Mouse (Mus musculus): Measurements from ENCODE around the gene Nsg2. TPM values are rescaled to one million over a fixed set of nuclear protein-coding genes. Genes with fewer than 3 reads are reported as not detected.

The Nsg2 gene
- polyA plus RNA-seq, 1 experiment from 2014 or later = 44.9 TPM

DNA sequence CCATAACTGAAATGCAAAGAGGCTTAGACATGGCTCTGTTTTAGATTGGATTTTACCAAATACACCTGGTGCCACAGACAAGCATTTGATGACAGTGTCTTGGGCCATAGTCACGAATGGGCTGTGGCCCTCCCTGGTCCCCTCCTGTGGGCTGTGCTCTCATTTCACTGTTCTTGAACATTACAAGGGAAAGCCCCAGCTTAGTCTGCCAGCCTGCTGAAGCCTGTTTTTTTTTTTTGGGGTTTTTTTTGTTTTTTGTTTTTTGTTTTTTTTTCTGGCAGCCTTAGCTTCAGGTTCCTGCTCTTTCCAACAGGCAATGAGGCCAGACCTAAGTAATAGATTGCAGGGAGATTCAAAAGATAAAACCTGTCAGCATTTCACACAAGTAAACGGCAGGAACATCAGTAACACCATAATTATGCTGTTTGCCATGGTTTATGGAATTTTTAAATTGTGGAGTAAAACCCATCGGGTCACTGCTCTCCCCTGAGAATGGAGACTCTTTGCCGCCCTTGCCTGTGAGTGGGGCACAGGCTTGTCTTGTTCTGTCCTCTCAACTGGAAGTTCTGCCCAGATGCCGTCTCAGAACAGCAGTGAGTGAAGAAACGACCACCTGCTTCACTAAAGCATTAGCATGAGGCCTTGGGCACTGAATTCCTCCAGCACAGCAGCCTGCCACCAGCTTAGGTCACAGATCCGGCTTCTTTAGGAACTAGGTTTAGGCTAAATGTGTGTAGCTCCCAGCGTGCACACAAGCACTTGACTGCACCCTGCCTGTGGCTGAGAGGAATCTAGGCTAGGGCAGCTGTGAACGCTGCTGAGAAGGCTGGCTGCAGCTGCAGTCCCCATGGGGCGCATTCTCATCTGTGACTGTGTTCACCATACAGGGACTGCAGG lies 105.7 kb downstream of the Nsg2 start:
- Histone ChIP-seq H3K4me2 (replicated peaks; ENCODE audit: low read depth, low read length) (no peak overlapping the region), H3K9ac (ENCODE audit: low read depth, low read length) (no peak overlapping the region), H3K27ac (ENCODE audit: low read depth, low read length) (no peak overlapping the region), H3K27me3 (ENCODE audit: control insufficient read depth, insufficient read depth, low read length) (no peaks in the 10 kb centered on the region), H3K36me3 (ENCODE audit: control insufficient read depth, insufficient read depth, low read length) (no peaks in the 10 kb centered on the region), H3K4me3 (ENCODE audit: low read depth, low read length) (no peak overlapping the region), H3K9me3 (ENCODE audit: control insufficient read depth, low read length) (no peaks in the 10 kb centered on the region), H3K4me1 (replicated peaks; ENCODE audit: control insufficient read depth, insufficient read depth, low read length) (peaks cover 6% of the 10 kb centered on the region)
- ATAC-seq (ENCODE audit: low FRiP score) (peak; percentile 43; the same call in 1 of the 2 replicates), DNase-seq (ENCODE audit: low spot score) (no peak)
- WGBS = 30% methylated on average over 10 of the region's 10 CpGs

DNA sequence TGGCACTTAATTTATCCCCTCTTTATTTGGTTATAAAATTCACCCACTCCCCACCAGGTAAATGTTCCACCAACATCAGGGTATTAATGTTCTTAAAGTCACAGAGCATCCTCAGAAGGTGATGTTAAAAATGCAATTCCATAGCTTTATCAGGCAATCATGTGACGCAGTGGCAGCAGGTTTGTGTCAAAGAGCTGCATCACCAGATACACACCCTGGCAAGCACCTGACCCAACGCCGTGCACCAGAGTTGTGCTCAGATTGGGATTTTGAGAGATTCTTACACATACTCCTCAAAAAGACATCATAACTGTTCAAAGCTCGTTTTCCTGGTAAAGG lies 106.4 kb downstream of the Nsg2 start:
- no peak overlapping the region for H3K4me3 ChIP-seq (ENCODE audit: low read depth, low read length)
- H3K9me3 ChIP-seq (ENCODE audit: control insufficient read depth, low read length) = no peaks in the 10 kb centered on the region
- no peak for ATAC-seq (ENCODE audit: low FRiP score)
- no peaks in the 10 kb centered on the region for H3K27me3 ChIP-seq (ENCODE audit: control insufficient read depth, insufficient read depth, low read length)
- 87% methylated on average over 4 of the region's 4 CpGs for WGBS
- peaks cover 6% of the 10 kb centered on the region for H3K4me1 ChIP-seq (replicated peaks; ENCODE audit: control insufficient read depth, insufficient read depth, low read length)
- H3K27ac ChIP-seq (ENCODE audit: low read depth, low read length) = no peak overlapping the region
- no peak overlapping the region for H3K4me2 ChIP-seq (replicated peaks; ENCODE audit: low read depth, low read length)
- no peak for DNase-seq (ENCODE audit: low spot score)
- H3K9ac ChIP-seq (ENCODE audit: low read depth, low read length) = no peak overlapping the region
- no peaks in the 10 kb centered on the region for H3K36me3 ChIP-seq (ENCODE audit: control insufficient read depth, insufficient read depth, low read length)

DNA sequence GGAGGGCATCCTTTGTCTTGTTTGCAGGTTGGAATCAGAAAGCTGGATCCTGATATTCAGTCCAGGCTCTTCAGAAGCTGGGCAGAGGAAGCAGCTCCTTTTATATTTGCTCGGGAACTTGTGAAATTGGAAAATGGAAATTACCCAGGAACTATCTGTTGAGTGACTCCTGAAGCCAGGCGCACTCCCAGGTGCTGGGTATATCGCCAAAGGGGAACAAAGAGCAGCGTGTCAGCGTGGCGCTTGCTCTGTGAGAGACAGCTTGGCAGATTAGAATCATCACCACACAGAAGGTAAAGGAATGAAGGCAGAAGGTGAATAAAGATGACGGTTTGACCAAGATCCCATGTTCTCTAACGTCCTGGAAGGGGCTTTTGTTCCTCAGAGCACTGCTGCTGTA lies 108.2 kb downstream of the Nsg2 start:
- WGBS = 50% methylated on average over 8 of the region's 8 CpGs
- Histone ChIP-seq H3K4me2 (replicated peaks; ENCODE audit: low read depth, low read length) (no peak overlapping the region), H3K36me3 (ENCODE audit: control insufficient read depth, insufficient read depth, low read length) (no peaks in the 10 kb centered on the region), H3K9ac (ENCODE audit: low read depth, low read length) (no peak overlapping the region), H3K4me1 (replicated peaks; ENCODE audit: control insufficient read depth, insufficient read depth, low read length) (peaks cover 5% of the 10 kb centered on the region; the same call in 1 of the 2 replicates), H3K4me3 (ENCODE audit: low read depth, low read length) (no peak overlapping the region), H3K9me3 (ENCODE audit: control insufficient read depth, low read length) (no peaks in the 10 kb centered on the region), H3K27me3 (ENCODE audit: control insufficient read depth, insufficient read depth, low read length) (no peaks in the 10 kb centered on the region), H3K27ac (ENCODE audit: low read depth, low read length) (no peak overlapping the region)
- ATAC-seq (ENCODE audit: low FRiP score) (no peak), DNase-seq (ENCODE audit: low spot score) (no peak)

Other genes starting within 250 kb of the Nsg2 start
- 14.3 and 16.7 TPM in 2 replicates for gene Cpeb4, start 128.3 kb upstream of the Nsg2 start, polyA plus RNA-seq (2014; fragmentation: Nextera tagmentation; extraction: Ambion mirVana)
- 0.32 and 0.43 TPM in 2 replicates for gene 4930524B15Rik, start 34.9 kb upstream of the Nsg2 start, polyA plus RNA-seq (2014; fragmentation: Nextera tagmentation; extraction: Ambion mirVana)
- gene Il9r, start 199.8 kb downstream of the Nsg2 start, polyA plus RNA-seq (2014; fragmentation: Nextera tagmentation; extraction: Ambion mirVana) = not detected in 2 replicates
- gene Snrnp25, start 205.0 kb downstream of the Nsg2 start, polyA plus RNA-seq (2014; fragmentation: Nextera tagmentation; extraction: Ambion mirVana) = 82.5 and 84.2 TPM in 2 replicates
- 19.1 and 21.0 TPM in 2 replicates for gene Rhbdf1, start 221.8 kb downstream of the Nsg2 start, polyA plus RNA-seq (2014; fragmentation: Nextera tagmentation; extraction: Ambion mirVana)
- 28.6 and 29.0 TPM in 2 replicates for gene Mpg, start 226.0 kb downstream of the Nsg2 start, polyA plus RNA-seq (2014; fragmentation: Nextera tagmentation; extraction: Ambion mirVana)

All from hindbrain, embryonic 11.5 days (tissue).